In the genomic region with DNA sequence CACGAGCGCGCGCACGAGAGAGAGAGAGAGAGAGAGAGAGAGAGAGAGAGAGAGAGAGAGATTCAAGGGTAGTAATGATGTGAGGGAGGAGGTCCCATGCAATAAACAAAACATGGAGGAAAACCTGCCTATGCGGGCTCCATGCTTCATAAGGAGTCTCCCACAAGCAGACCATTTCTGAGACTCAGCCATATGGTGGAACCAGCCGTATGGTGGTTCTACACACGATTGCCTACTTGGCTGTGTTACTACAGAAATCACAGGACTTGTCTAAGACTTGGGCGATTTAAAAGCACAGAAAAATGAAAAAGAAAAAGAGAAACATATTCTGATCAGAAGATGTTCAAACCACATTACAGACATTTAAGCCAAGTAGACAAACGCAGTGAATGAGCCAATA, we compare ENCODE assay signal across 27 mouse cellular contexts.
"Had no signal": no experiment of that assay in that cellular context is flagged by ENCODE, and none has a peak within 500 bp of the region (broad histone marks: within the 10 kb centered on the region; RNA-seq: fewer than 3 reads in every experiment).

No protein-coding gene starts in this region.

- H3K4me2 ChIP-seq: heart, embryonic 12.5 days; hindbrain, embryonic 12.5 days; hindbrain, embryonic 14.5 days; intestine, embryonic 15.5 days; limb, embryonic 12.5 days; liver, embryonic 11.5 days; liver, embryonic 13.5 days; liver, embryonic 15.5 days had no signal

- H3K36me3 ChIP-seq: heart, embryonic 10.5 days; heart, embryonic 12.5 days; hindbrain, embryonic 10.5 days; hindbrain, embryonic 12.5 days; intestine, embryonic 15.5 days; limb, embryonic 10.5 days; limb, embryonic 12.5 days; liver, embryonic 13.5 days; liver, embryonic 15.5 days had no signal

- H3K27ac ChIP-seq: heart, embryonic 10.5 days; hindbrain, embryonic 10.5 days; hindbrain, embryonic 12.5 days; hindbrain, embryonic 14.5 days; intestine, embryonic 15.5 days; left cerebral cortex, adult 2 months; limb, embryonic 10.5 days; limb, embryonic 12.5 days; liver, embryonic 13.5 days; liver, embryonic 15.5 days had no signal

- DNase-seq: gastrocnemius, postnatal 10 days; gastrocnemius, postnatal 25 days; heart, adult 18-20 months; heart, postnatal 10 days; heart, postnatal 4 days; kidney, adult 18-20 months; kidney, adult 8-10 months; kidney, postnatal 10 days; kidney, postnatal 25 days; kidney, postnatal 4 days; liver; liver, embryonic 13.5 days; liver, postnatal 0 days had no signal

- H3K4me3 ChIP-seq: heart, embryonic 10.5 days; heart, embryonic 12.5 days; hindbrain, embryonic 10.5 days; hindbrain, embryonic 12.5 days; intestine, embryonic 15.5 days; left cerebral cortex, adult 2 months; limb, embryonic 10.5 days; limb, embryonic 12.5 days; liver, embryonic 13.5 days; liver, embryonic 15.5 days had no signal

- H3K27me3 ChIP-seq: heart, embryonic 12.5 days; hindbrain, embryonic 12.5 days; intestine, embryonic 15.5 days; limb, embryonic 12.5 days; liver, embryonic 13.5 days; liver, embryonic 15.5 days had no signal

- H3K4me1 ChIP-seq: hindbrain, embryonic 10.5 days; hindbrain, embryonic 12.5 days; intestine, embryonic 15.5 days; limb, embryonic 10.5 days; limb, embryonic 12.5 days; liver, embryonic 13.5 days; liver, embryonic 15.5 days had no signal

- ATAC-seq: hindbrain, embryonic 16.5 days; inflammation-experienced regulatory T-cells, adult 6 months; intestine, embryonic 15.5 days; intestine, postnatal 0 days; liver, postnatal 0 days had no signal

- H3K9me3 ChIP-seq: heart, embryonic 10.5 days; heart, embryonic 12.5 days; hindbrain, embryonic 10.5 days; hindbrain, embryonic 12.5 days; intestine, embryonic 15.5 days; limb, embryonic 10.5 days; limb, embryonic 12.5 days; liver, embryonic 13.5 days; liver, embryonic 15.5 days had no signal

- H3K9ac ChIP-seq: heart, embryonic 12.5 days; hindbrain, embryonic 12.5 days; hindbrain, embryonic 14.5 days; intestine, embryonic 15.5 days; limb, embryonic 12.5 days; liver, embryonic 13.5 days; liver, embryonic 15.5 days; liver, postnatal 0 days had no signal
